Mouse (Mus musculus) bone marrow macrophage, adult 2 months (primary cell): ENCODE measurements at regions not wholly inside any gene's neighbourhood (a gene's known extent, or its start where the extent isn't known, plus 50 kb on each side); places are given as distances from the start of the nearest gene placed in this dataset.

Experiments used
- CTCF ChIP-seq: IDR thresholded peaks from 2 replicates; pipeline ENCODE4 v1.5.1; 2012; ENCODE audit warnings: low read depth, mild to moderate bottlenecking, low read length, moderate library complexity
- POLR2A ChIP-seq: IDR thresholded peaks from 2 replicates; pipeline ENCODE4 v1.6.1; 2012; ENCODE audit warnings: mild to moderate bottlenecking, low read depth, low read length, borderline replicate concordance

- no peak for TF ChIP-seq CTCF
- TF ChIP-seq POLR2A: no peak
Measured at GRCm38 (mm10) chr9:31710022-31710421, 203.2 kb downstream of the Barx2 start.
